Mouse (Mus musculus): ENCODE results near the gene 1700003E16Rik. TPM values are rescaled to one million over a fixed set of nuclear protein-coding genes. Genes with fewer than 3 reads are reported as not detected.

Gene 1700003E16Rik
- total and polyA plus RNA-seq, 3 experiments: 0.15 to 0.50 TPM; not detected in 1

- Histone ChIP-seq H3K27me3 (ENCODE audit: control insufficient read depth in 1 of 2, insufficient read depth in 2 of 2, low read length in 2 of 2) (no peaks in the 10 kb centered on the region), H3K4me1 (ENCODE audit: control insufficient read depth in 1 of 2, insufficient read depth in 2 of 2, low read length in 2 of 2) (peaks cover 0 to 10% of the 10 kb centered on the region in 2 experiments; a peak in 3 of 4 replicates), H3K79me2 (ENCODE audit: control insufficient read depth, insufficient read depth, low read length, poor library complexity) (peaks cover 6% of the 10 kb centered on the region; the same call in 1 of the 2 replicates), H3K36me3 (ENCODE audit: control insufficient read depth in 1 of 2, insufficient read depth in 2 of 2, low read length in 2 of 2) (no peaks in the 10 kb centered on the region), H3K9ac (ENCODE audit: control insufficient read depth, low read depth, low read length, poor library complexity, severe bottlenecking) (peak overlapping the region; percentile 89), H3K9me3 (replicated peaks; ENCODE audit: insufficient read depth, low read length) (no peaks in the 10 kb centered on the region), H3K27ac (ENCODE audit: control insufficient read depth, low read depth, low read length) (peak overlapping the region; percentile 44), H3K4me3 (ENCODE audit: control insufficient read depth in 1 of 2, insufficient read depth in 1 of 2, low read depth in 2 of 2, low read length in 2 of 2) (peak overlapping the region; percentile 72 to 91)
- no peak for TF ChIP-seq GATA1 (IDR thresholded peaks at IDR 0.05; ENCODE audit: low read depth, low read length)
- TF ChIP-seq EP300 (IDR thresholded peaks at IDR 0.05; ENCODE audit: low read depth in 1 of 2, low read length in 2 of 2): no peak
- TF ChIP-seq MXI1 (IDR thresholded peaks at IDR 0.05; ENCODE audit: low read depth, low read length): peak; percentile 15; the same call in 1 of the 2 replicates
- TF ChIP-seq BHLHE40 (IDR thresholded peaks at IDR 0.05; ENCODE audit: borderline replicate concordance, low read depth, low read length): no peak
- TF ChIP-seq SMC3 (IDR thresholded peaks at IDR 0.05; ENCODE audit: low read depth, low read length): no peak
- TF ChIP-seq USF2 (IDR thresholded peaks at IDR 0.05; ENCODE audit: borderline replicate concordance in 1 of 2, insufficient read depth in 1 of 2, low read depth in 1 of 2, low read length in 2 of 2): no peak
- TF ChIP-seq MAX (IDR thresholded peaks at IDR 0.05; ENCODE audit: low read length): peak; percentile 39; the same call in 1 of the 2 replicates
- peak in 2 of 3 experiments; percentile 9 to 32; a peak in 2 of 6 replicates for TF ChIP-seq CTCF (IDR thresholded peaks at IDR 0.05 in 2 of 3, conservative IDR thresholded peaks at IDR 0.05 in 1 of 3; ENCODE audit: control insufficient read depth in 1 of 3, insufficient read depth in 1 of 3, low read depth in 2 of 3, low read length in 3 of 3, poor library complexity in 1 of 3, severe bottlenecking in 1 of 3)
- TF ChIP-seq SIN3A (IDR thresholded peaks at IDR 0.05; ENCODE audit: low read length): peak; percentile 28; the same call in 1 of the 2 replicates
- TF ChIP-seq ETS1 (IDR thresholded peaks at IDR 0.05; ENCODE audit: low read depth, low read length): no peak
- no peak for TF ChIP-seq ZKSCAN1 (IDR thresholded peaks at IDR 0.05; ENCODE audit: low read depth, low read length)
- TF ChIP-seq USF1 (IDR thresholded peaks at IDR 0.05; ENCODE audit: low read depth, low read length): no peak
- TF ChIP-seq NELFE (IDR thresholded peaks at IDR 0.05; ENCODE audit: low read depth, low read length): no peak
- peak; percentile 78 for TF ChIP-seq MYC (IDR thresholded peaks at IDR 0.05; ENCODE audit: low read depth, low read length)
- TF ChIP-seq POLR2A (IDR thresholded peaks at IDR 0.05; ENCODE audit: control insufficient read depth in 1 of 2, insufficient read depth in 1 of 2, low read depth in 1 of 2, low read length in 2 of 2, poor library complexity in 1 of 2): no peak
- TF ChIP-seq ELF1 (IDR thresholded peaks at IDR 0.05; ENCODE audit: low read depth, low read length): no peak
- TF ChIP-seq TBP (IDR thresholded peaks at IDR 0.05; ENCODE audit: low read depth, low read length): no peak
- peak; percentile 71 for DNase-seq (ENCODE audit: low read depth, low spot score)
Measured at GRCm38 (mm10) chr6:83138056-83138455, 18.1 kb upstream of the 1700003E16Rik start.

- Histone ChIP-seq H3K4me1 (ENCODE audit: control insufficient read depth in 1 of 2, insufficient read depth in 2 of 2, low read length in 2 of 2) (peaks cover 0 to 10% of the 10 kb centered on the region in 2 experiments; a peak in 3 of 4 replicates), H3K9ac (ENCODE audit: control insufficient read depth, low read depth, low read length, poor library complexity, severe bottlenecking) (no peak overlapping the region), H3K27me3 (ENCODE audit: control insufficient read depth in 1 of 2, insufficient read depth in 2 of 2, low read length in 2 of 2) (no peaks in the 10 kb centered on the region), H3K36me3 (ENCODE audit: control insufficient read depth in 1 of 2, insufficient read depth in 2 of 2, low read length in 2 of 2) (no peaks in the 10 kb centered on the region), H3K79me2 (ENCODE audit: control insufficient read depth, insufficient read depth, low read length, poor library complexity) (peaks cover 6% of the 10 kb centered on the region; the same call in 1 of the 2 replicates), H3K4me3 (ENCODE audit: control insufficient read depth in 1 of 2, insufficient read depth in 1 of 2, low read depth in 2 of 2, low read length in 2 of 2) (no peak overlapping the region), H3K9me3 (replicated peaks; ENCODE audit: insufficient read depth, low read length) (no peaks in the 10 kb centered on the region), H3K27ac (ENCODE audit: control insufficient read depth, low read depth, low read length) (no peak overlapping the region)
- no peak for DNase-seq (ENCODE audit: low read depth, low spot score)
- TF ChIP-seq ELF1 (IDR thresholded peaks at IDR 0.05; ENCODE audit: low read depth, low read length) (no peak), UBTF (IDR thresholded peaks at IDR 0.05; ENCODE audit: borderline replicate concordance, insufficient read depth, low read depth, low read length) (no peak), MEF2A (IDR thresholded peaks at IDR 0.05; ENCODE audit: extremely low read depth, insufficient replicate concordance, low read depth, low read length, poor library complexity, severe bottlenecking) (no peak), GATA1 (IDR thresholded peaks at IDR 0.05; ENCODE audit: low read depth, low read length) (no peak), TBP (IDR thresholded peaks at IDR 0.05; ENCODE audit: low read depth, low read length) (no peak), ETS1 (IDR thresholded peaks at IDR 0.05; ENCODE audit: low read depth, low read length) (no peak), JUND (IDR thresholded peaks at IDR 0.05; ENCODE audit: low read depth, low read length) (no peak), ZMIZ1 (IDR thresholded peaks at IDR 0.05; ENCODE audit: low read depth, low read length) (no peak), NRF1 (IDR thresholded peaks at IDR 0.05; ENCODE audit: insufficient read depth, low read depth, low read length, poor library complexity, severe bottlenecking) (no peak), USF1 (IDR thresholded peaks at IDR 0.05; ENCODE audit: low read depth, low read length) (no peak), TAL1 (IDR thresholded peaks at IDR 0.05; ENCODE audit: low read length) (no peak), MAX (IDR thresholded peaks at IDR 0.05; ENCODE audit: low read length) (no peak), EP300 (IDR thresholded peaks at IDR 0.05; ENCODE audit: low read depth in 1 of 2, low read length in 2 of 2) (no peak), CHD2 (IDR thresholded peaks at IDR 0.05; ENCODE audit: low read length) (no peak)
Measured at GRCm38 (mm10) chr6:83140044-83140443, 16.2 kb upstream of the 1700003E16Rik start.
